Mouse (Mus musculus) MEL (cell line): ENCODE measurements around the gene Fkbp5. TPM values are rescaled to one million over a fixed set of nuclear protein-coding genes. Genes with fewer than 3 reads are reported as not detected.

ENCODE experiments used
- DNase-seq: peaks from one replicate; pipeline ENCODE4 v3.0.0; 2011; ENCODE audit warnings: low read depth, low spot score
- H3K27ac ChIP-seq: 2 replicates; pipeline ENCODE4 v1.5.1; 2012; ENCODE audit warnings: low read depth, mild to moderate bottlenecking, control low read depth, low read length, moderate library complexity; ENCODE audit not compliant: control insufficient read depth
- H3K27me3 ChIP-seq, 2 experiments: fragments of 150-350 bp in 1 of 2; sonication (generic) in 1 of 2; 2 replicates each; pipeline ENCODE4 v1.6.1; 2012; ENCODE audit warnings: low read length in 2 of 2, mild to moderate bottlenecking in 2 of 2, improper control_type of control experiment in 1 of 2, moderate library complexity in 1 of 2; ENCODE audit not compliant: insufficient read depth in 2 of 2, control insufficient read depth in 1 of 2
- H3K36me3 ChIP-seq, 2 experiments: 2 replicates each; pipeline ENCODE4 v1.6.1; 2012 to 2014; ENCODE audit warnings: low read length in 2 of 2, improper control_type of control experiment in 1 of 2, inconsistent platforms in 1 of 2, mild to moderate bottlenecking in 1 of 2; ENCODE audit not compliant: insufficient read depth in 2 of 2, control insufficient read depth in 1 of 2
- H3K4me1 ChIP-seq, 2 experiments: fragments of 150-350 bp in 1 of 2; sonication (generic) in 1 of 2; 2 replicates each; pipeline ENCODE4 v1.6.1; 2012; ENCODE audit warnings: low read length in 2 of 2, improper control_type of control experiment in 1 of 2, mild to moderate bottlenecking in 1 of 2; ENCODE audit not compliant: insufficient read depth in 2 of 2, control insufficient read depth in 1 of 2
- H3K4me3 ChIP-seq, 2 experiments: fragments of 150-350 bp in 1 of 2; sonication (generic) in 1 of 2; 2 replicates each; pipeline ENCODE4 v1.5.1; 2012; ENCODE audit warnings: low read depth in 2 of 2, low read length in 2 of 2, mild to moderate bottlenecking in 2 of 2, moderate library complexity in 2 of 2, control low read depth in 1 of 2, improper control_type of control experiment in 1 of 2; ENCODE audit not compliant: control insufficient read depth in 1 of 2, insufficient read depth in 1 of 2
- H3K79me2 ChIP-seq: 2 replicates; pipeline ENCODE4 v1.6.1; 2012; ENCODE audit warnings: mild to moderate bottlenecking, low read length, moderate library complexity; ENCODE audit not compliant: control insufficient read depth, poor library complexity, insufficient read depth
- H3K9ac ChIP-seq: 2 replicates; pipeline ENCODE4 v1.6.1; 2012; ENCODE audit warnings: low read depth, mild to moderate bottlenecking, control low read depth, low read length, moderate library complexity; ENCODE audit not compliant: control insufficient read depth, poor library complexity, severe bottlenecking
- H3K9me3 ChIP-seq: fragments of 150-350 bp; sonication (generic); replicated peaks from 2 replicates; pipeline ENCODE4 v1.6.1; 2012; ENCODE audit warnings: mild to moderate bottlenecking, low read length, improper control_type of control experiment, moderate library complexity; ENCODE audit not compliant: insufficient read depth
- CHD2 ChIP-seq: IDR thresholded peaks from 2 replicates; pipeline ENCODE4 v1.6.1; 2011; ENCODE audit warnings: low read length, improper control_type of control experiment
- ELF1 ChIP-seq: IDR thresholded peaks from 2 replicates; pipeline ENCODE4 v1.6.1; 2014; ENCODE audit warnings: low read depth, mild to moderate bottlenecking, inconsistent platforms, low read length, improper control_type of control experiment, moderate library complexity
- EP300 ChIP-seq, 2 experiments: IDR thresholded peaks; 2 replicates each; pipeline ENCODE4 v1.6.1; 2011; ENCODE audit warnings: improper control_type of control experiment in 2 of 2, low read length in 2 of 2, low read depth in 1 of 2, mild to moderate bottlenecking in 1 of 2
- ETS1 ChIP-seq: IDR thresholded peaks from 2 replicates; pipeline ENCODE4 v1.6.1; 2012; ENCODE audit warnings: low read depth, mild to moderate bottlenecking, inconsistent platforms, low read length, improper control_type of control experiment, moderate library complexity
- GABPA ChIP-seq: IDR thresholded peaks from 2 replicates; pipeline ENCODE4 v1.6.1; 2012; ENCODE audit warnings: low read depth, mild to moderate bottlenecking, inconsistent platforms, low read length, improper control_type of control experiment, moderate library complexity
- GATA1 ChIP-seq: IDR thresholded peaks from 2 replicates; pipeline ENCODE4 v1.6.1; 2011; ENCODE audit warnings: low read depth, low read length, improper control_type of control experiment
- HCFC1 ChIP-seq: IDR thresholded peaks from 2 replicates; pipeline ENCODE4 v1.6.1; 2012; ENCODE audit warnings: low read depth, mild to moderate bottlenecking, inconsistent platforms, low read length, improper control_type of control experiment, moderate library complexity
- KAT2A ChIP-seq: conservative IDR thresholded peaks from 2 replicates; pipeline ENCODE4 v1.6.1; 2012; ENCODE audit warnings: low read depth, low read length, improper control_type of control experiment, inconsistent platforms
- MAFK ChIP-seq: IDR thresholded peaks from 2 replicates; pipeline ENCODE4 v1.6.1; 2011; ENCODE audit warnings: low read depth, mild to moderate bottlenecking, low read length, improper control_type of control experiment, borderline replicate concordance
- MEF2A ChIP-seq: IDR thresholded peaks from 2 replicates; pipeline ENCODE4 v1.6.1; 2014; ENCODE audit warnings: low read depth, mild to moderate bottlenecking, inconsistent platforms, low read length, improper control_type of control experiment; ENCODE audit not compliant: poor library complexity, insufficient replicate concordance, severe bottlenecking; ENCODE audit errors: extremely low read depth
- MYB ChIP-seq: IDR thresholded peaks from 2 replicates; pipeline ENCODE4 v1.6.1; 2011; ENCODE audit warnings: mild to moderate bottlenecking, low read depth, low read length, improper control_type of control experiment
- MYC ChIP-seq: IDR thresholded peaks from 2 replicates; pipeline ENCODE4 v1.6.1; 2011; ENCODE audit warnings: low read depth, mild to moderate bottlenecking, low read length, improper control_type of control experiment, moderate library complexity
- NELFE ChIP-seq: IDR thresholded peaks from 2 replicates; pipeline ENCODE4 v1.6.1; 2011; ENCODE audit warnings: low read depth, low read length, improper control_type of control experiment
- POLR2AphosphoS5 ChIP-seq: IDR thresholded peaks from 2 replicates; pipeline ENCODE4 v1.6.1; 2012; ENCODE audit warnings: low read depth, borderline replicate concordance, mild to moderate bottlenecking, inconsistent platforms, low read length, moderate library complexity, mixed read lengths
- SIN3A ChIP-seq: IDR thresholded peaks from 2 replicates; pipeline ENCODE4 v1.6.1; 2012; ENCODE audit warnings: low read length, improper control_type of control experiment, inconsistent platforms
- SMC3 ChIP-seq: IDR thresholded peaks from 2 replicates; pipeline ENCODE4 v1.6.1; 2011; ENCODE audit warnings: low read depth, low read length, improper control_type of control experiment
- TAL1 ChIP-seq: IDR thresholded peaks from 2 replicates; pipeline ENCODE4 v1.6.1; 2012; ENCODE audit warnings: mild to moderate bottlenecking, inconsistent platforms, low read length, moderate library complexity, mixed read lengths
- TCF12 ChIP-seq: IDR thresholded peaks from 2 replicates; pipeline ENCODE4 v1.6.1; 2014; ENCODE audit warnings: low read depth, mild to moderate bottlenecking, inconsistent platforms, low read length, improper control_type of control experiment, moderate library complexity
- UBTF ChIP-seq: IDR thresholded peaks from 2 replicates; pipeline ENCODE4 v1.6.1; 2012; ENCODE audit warnings: low read depth, mild to moderate bottlenecking, inconsistent platforms, low read length, improper control_type of control experiment, moderate library complexity, borderline replicate concordance; ENCODE audit not compliant: insufficient read depth
- USF1 ChIP-seq: IDR thresholded peaks from 2 replicates; pipeline ENCODE4 v1.6.1; 2014; ENCODE audit warnings: low read depth, mild to moderate bottlenecking, inconsistent platforms, low read length, improper control_type of control experiment, moderate library complexity
- USF2 ChIP-seq, 2 experiments: IDR thresholded peaks; 2 replicates each; pipeline ENCODE4 v1.6.1; 2011 to 2012; ENCODE audit warnings: improper control_type of control experiment in 2 of 2, low read length in 2 of 2, borderline replicate concordance in 1 of 2, inconsistent platforms in 1 of 2, low read depth in 1 of 2, mild to moderate bottlenecking in 1 of 2; ENCODE audit not compliant: insufficient read depth in 1 of 2
- ZMIZ1 ChIP-seq: IDR thresholded peaks from 2 replicates; pipeline ENCODE4 v1.6.1; 2012; ENCODE audit warnings: low read depth, mild to moderate bottlenecking, inconsistent platforms, low read length, improper control_type of control experiment, moderate library complexity
- ZNF384 ChIP-seq: IDR thresholded peaks from 2 replicates; pipeline ENCODE4 v1.6.1; 2012; ENCODE audit warnings: low read depth, mild to moderate bottlenecking, inconsistent platforms, low read length, improper control_type of control experiment
- polyA plus RNA-seq, 2 experiments: library from polyadenylated mRNA; stranded (reverse) in 1 of 2; unstranded in 1 of 2; fragments of >175 nt in 1 of 2; fragments of >200 nt in 1 of 2; gene quantifications; 2 replicates each; pipeline versions ENCODE4 v1.2.1 to v1.2.4; 2012; ENCODE audit warnings: low replicate concordance in 2 of 2, low read depth in 1 of 2; ENCODE audit not compliant: insufficient read length in 2 of 2, insufficient read depth in 1 of 2, missing spikeins in 1 of 2
- total RNA-seq: library from RNA; depleted of rRNA; stranded (reverse); fragments of 300-350 nt; gene quantifications from 2 replicates; pipeline ENCODE4 v1.2.3, GENCODE M21; 2012

The Fkbp5 gene
- total and polyA plus RNA-seq, 3 experiments = 16.6 to 184 (median 44.3) TPM

DNA sequence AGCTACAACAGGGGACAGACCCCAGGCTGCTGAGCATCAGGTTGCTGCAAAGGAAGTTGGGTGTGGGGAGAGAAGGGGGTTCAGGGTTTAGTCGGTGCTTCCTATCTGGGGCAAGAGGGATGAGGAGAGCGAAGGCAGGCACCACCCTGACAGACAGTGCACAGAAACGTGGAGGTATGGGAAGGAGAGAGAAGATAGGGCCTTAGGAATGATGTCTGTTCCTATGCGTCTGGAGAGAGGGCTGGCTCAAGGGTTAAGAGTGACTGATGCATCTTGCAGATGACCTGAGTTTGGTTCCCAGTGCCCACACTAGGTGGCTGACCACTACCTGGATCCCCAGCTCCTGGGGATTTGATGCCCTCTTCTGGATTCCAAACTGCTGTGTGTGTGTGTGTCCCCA lies 446 bp downstream of the Fkbp5 start:
- H3K36me3 ChIP-seq = peaks cover 0 to 10% of the 10 kb centered on the region in 2 experiments; a peak in 2 of 4 replicates
- peaks cover 0 to 27% of the 10 kb centered on the region in 2 experiments; a peak in 3 of 4 replicates for H3K4me1 ChIP-seq
- H3K4me3 ChIP-seq = no peak overlapping the region; a peak in 1 of 4 replicates
- peak; percentile 35 for DNase-seq
- H3K9me3 ChIP-seq = no peaks in the 10 kb centered on the region
- TF ChIP-seq ZMIZ1 = no peak
- TF ChIP-seq ELF1 = no peak
- TF ChIP-seq GABPA = no peak
- no peak for TF ChIP-seq TCF12
- no peak for TF ChIP-seq POLR2AphosphoS5
- H3K79me2 ChIP-seq = no peaks in the 10 kb centered on the region; the same call in 1 of the 2 replicates
- H3K27me3 ChIP-seq = no peaks in the 10 kb centered on the region
- no peak overlapping the region; the same call in 1 of the 2 replicates for H3K9ac ChIP-seq
- no peak overlapping the region for H3K27ac ChIP-seq

DNA sequence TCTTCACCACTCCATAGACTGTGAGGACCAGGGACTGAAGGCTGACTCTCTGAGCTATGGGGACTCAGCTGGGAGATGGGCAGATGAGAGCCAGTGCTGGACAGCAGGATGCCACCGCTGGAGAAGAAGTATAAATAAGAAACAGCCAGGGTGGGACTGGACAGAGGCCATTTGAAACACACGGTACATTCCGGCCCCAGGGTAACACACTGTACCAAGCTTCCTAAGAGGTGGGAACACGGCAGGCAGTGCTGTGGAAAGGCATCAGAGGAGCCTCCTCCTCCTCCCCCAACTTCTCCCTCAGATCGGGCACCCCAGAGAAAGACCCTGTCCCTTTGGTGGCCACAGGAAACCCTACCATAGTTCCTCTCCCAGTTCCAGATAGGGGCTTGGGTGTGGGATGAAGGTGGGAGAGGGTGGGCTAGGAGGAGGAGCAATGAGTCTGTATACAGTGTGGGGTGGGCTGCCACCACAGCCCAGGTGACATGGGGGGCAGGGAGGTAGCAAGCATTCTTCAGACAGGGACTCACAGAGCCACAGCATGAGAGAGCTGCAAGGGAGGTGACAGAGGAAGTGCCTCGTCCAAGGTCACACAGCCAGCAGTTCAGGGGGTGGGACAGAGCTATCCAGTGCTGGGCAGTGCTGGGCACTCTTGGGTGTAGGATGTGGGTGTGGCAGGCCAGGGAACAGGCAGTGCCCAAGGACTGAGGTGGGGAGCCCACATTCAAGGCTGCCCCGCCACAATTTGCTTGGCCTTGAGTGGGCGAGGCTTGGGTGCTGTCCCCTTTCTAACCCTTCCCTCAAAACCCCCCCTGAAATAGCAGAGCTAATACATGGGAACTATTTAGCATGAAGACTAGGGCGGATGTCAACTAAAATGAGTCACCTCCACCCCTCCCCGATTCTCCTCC lies 1.6 kb downstream of the Fkbp5 start:
- TF ChIP-seq GATA1 (no peak), CHD2 (no peak), HCFC1 (no peak), MEF2A (no peak), ETS1 (no peak), MYC (no peak), UBTF (no peak), SIN3A (no peak), TAL1 (no peak), ZNF384 (no peak), POLR2AphosphoS5 (no peak), MYB (no peak), KAT2A (no peak), SMC3 (no peak), USF2 (IDR thresholded peaks at IDR 0.05; ENCODE audit: borderline replicate concordance in 1 of 2, insufficient read depth in 1 of 2, low read depth in 1 of 2, low read length in 2 of 2) (no peak), MAFK (no peak), NELFE (no peak), EP300 (IDR thresholded peaks at IDR 0.05; ENCODE audit: low read depth in 1 of 2, low read length in 2 of 2) (no peak), USF1 (no peak)
- Histone ChIP-seq H3K4me3 (no peak overlapping the region), H3K9ac (no peak overlapping the region), H3K9me3 (no peaks in the 10 kb centered on the region), H3K27ac (no peak overlapping the region), H3K79me2 (no peaks in the 10 kb centered on the region; the same call in 1 of the 2 replicates), H3K4me1 (peaks cover 0 to 25% of the 10 kb centered on the region in 2 experiments; a peak in 3 of 4 replicates), H3K27me3 (no peaks in the 10 kb centered on the region), H3K36me3 (peaks cover 0 to 8% of the 10 kb centered on the region in 2 experiments; a peak in 2 of 4 replicates)
- peak; percentile 33 for DNase-seq
